Mouse (Mus musculus) inflammation-experienced regulatory T-cells (primary cell): ENCODE measurements around the gene Usp37. TPM values are rescaled to one million over a fixed set of nuclear protein-coding genes. Genes with fewer than 3 reads are reported as not detected.

Experiments
- polyA plus RNA-seq, 2 experiments: library from polyadenylated mRNA; unstranded; fragments of 100-300 nt; shearing (Covaris generic); gene quantifications; one replicate each; pipeline ENCODE4 v1.2.1; 2017

The Usp37 gene
- 10 to 100 TPM; 12.9 to 13.4 TPM for polyA plus RNA-seq

DNA sequence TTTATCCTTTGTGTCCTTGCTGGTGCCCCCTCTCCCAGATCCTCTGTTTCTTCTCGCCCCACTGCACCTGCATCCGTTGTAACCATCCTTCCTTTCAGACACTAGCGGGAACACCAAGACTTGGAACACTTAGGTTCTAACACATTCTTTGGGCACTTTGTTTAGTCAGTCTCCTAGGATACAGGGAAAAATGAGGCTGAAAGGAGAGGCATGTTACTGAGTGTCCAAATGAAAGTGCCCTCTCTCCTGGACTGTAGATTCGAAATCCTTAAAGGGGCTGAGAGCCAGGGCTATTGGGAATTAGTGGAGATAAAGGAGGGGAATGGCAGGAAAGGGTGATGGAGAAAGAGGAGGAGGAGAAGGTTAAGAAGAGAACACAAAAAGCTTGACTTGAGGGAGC, at the start of gene Usp37:
Gene Usp37, minus strand, starts transcription at position 101 of the 400 bp plus-strand sequence.

GRCm38 (mm10) chr1:74587773-74588445, 43.8 kb upstream of the Usp37 start, which contains the start of the genes Zfp142 and Bcs1l:
Gene Zfp142, minus strand, starts transcription at chr1:74588246.
Gene Bcs1l, plus strand, starts transcription at chr1:74588289.

GRCm38 (mm10) chr1:74542451-74542961, 1.6 kb downstream of the Usp37 start, which contains the start of gene Plcd4:
Gene Plcd4, plus strand, starts transcription at chr1:74542888.

GRCm38 (mm10) chr1:74505721-74506464, 38.2 kb downstream of the Usp37 start, which contains the start of gene Cnot9:
Gene Cnot9, plus strand, starts transcription at chr1:74506058.

GRCm38 (mm10) chr1:74408589-74409504, 135.2 kb downstream of the Usp37 start, which contains the start of gene Vil1:
Gene Vil1, plus strand, starts transcription at chr1:74409376.

DNA sequence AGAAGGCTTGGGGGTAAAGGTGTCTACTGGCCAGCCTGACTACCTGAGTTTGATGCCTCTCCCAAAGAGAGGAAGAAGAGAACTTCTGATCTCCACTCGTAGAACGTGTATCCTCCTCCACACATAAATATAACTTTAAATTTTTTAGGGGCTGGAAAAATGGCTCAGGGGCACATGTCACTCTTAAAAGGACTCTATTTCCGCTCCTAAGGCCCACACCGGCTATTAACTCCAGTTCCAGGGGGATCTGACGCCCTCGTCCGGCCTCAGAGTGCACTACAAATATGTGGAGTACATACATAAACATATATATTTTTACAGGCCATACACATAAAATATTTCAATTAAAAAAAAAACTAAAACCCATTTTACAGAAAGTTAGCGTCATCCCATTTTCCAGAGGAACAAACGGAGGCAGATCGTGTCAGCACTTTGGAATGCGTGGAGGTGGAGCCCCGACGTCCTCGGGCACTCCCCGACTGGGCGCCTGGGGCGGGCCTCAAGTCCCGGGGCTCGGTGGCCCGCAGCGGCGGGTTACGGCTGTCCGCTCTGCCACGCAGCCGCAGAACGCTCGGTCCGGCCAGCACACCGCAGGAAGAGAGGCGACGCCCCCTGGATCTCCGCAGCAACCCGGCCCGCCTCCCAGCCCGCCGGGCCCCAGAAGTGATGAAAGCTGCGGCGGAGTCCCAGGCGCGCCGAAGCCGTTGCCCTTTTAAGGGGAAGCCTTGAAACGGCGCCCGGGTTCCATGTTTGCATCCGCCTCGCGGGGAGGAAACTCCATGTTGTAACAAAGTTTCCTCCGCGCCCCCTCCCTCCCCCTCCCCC, 152.9 kb downstream of the Usp37 start, which contains the start of gene Ctdsp1:
Gene Ctdsp1, plus strand, starts transcription at position 586 of the 825 bp plus-strand sequence.

Other genes with a start within 250 kb of the Usp37 start
- gene Tmbim1, start 238.7 kb downstream of the Usp37 start, polyA plus RNA-seq, result 10 to 100 TPM; 23.9 to 31.8 TPM
- not detected for gene Catip, start 182.2 kb downstream of the Usp37 start, polyA plus RNA-seq
- gene Slc11a1, start 169.1 kb downstream of the Usp37 start, polyA plus RNA-seq, result 1 to 10 TPM; 1.0 to 6.0 TPM
- gene Ctdsp1, start 152.8 kb downstream of the Usp37 start, polyA plus RNA-seq, result 1 to 10 TPM; 4.8 to 6.9 TPM
- gene Vil1, start 134.9 kb downstream of the Usp37 start, polyA plus RNA-seq, result under 1 TPM; 0.22 to 0.38 TPM
- 10 to 100 TPM; 26.8 to 34.2 TPM for gene Cnot9, start 38.2 kb downstream of the Usp37 start, polyA plus RNA-seq
- gene Plcd4, start 1.4 kb downstream of the Usp37 start, polyA plus RNA-seq, result 1 to 10 TPM; 1.1 to 2.2 TPM
- 10 to 100 TPM; 17.6 to 24.1 TPM for gene Zfp142, start 44.0 kb upstream of the Usp37 start, polyA plus RNA-seq
- 10 to 100 TPM; 10.2 to 12.2 TPM for gene Bcs1l, start 44.0 kb upstream of the Usp37 start, polyA plus RNA-seq
- gene Rnf25, start 57.1 kb upstream of the Usp37 start, polyA plus RNA-seq, result 10 to 100 TPM; 28.7 to 30.4 TPM
- gene Stk36, start 57.2 kb upstream of the Usp37 start, polyA plus RNA-seq, result 1 to 10 TPM in 1 of 2 experiments, under 1 TPM in 1; 0.18 to 1.0 TPM
- 10 to 100 TPM; 22.4 to 30.3 TPM for gene Ttll4, start 117.5 kb upstream of the Usp37 start, polyA plus RNA-seq
- under 1 TPM in 1 of 2 experiments, not detected in 1; 0.64 TPM for gene Cyp27a1, start 169.3 kb upstream of the Usp37 start, polyA plus RNA-seq
- gene Prkag3, start 204.9 kb upstream of the Usp37 start, polyA plus RNA-seq, result not detected
- under 1 TPM in 1 of 2 experiments, not detected in 1; 0.42 TPM for gene Wnt6, start 227.6 kb upstream of the Usp37 start, polyA plus RNA-seq
- 1 to 10 TPM; 1.8 to 3.5 TPM for gene Wnt10a, start 247.2 kb upstream of the Usp37 start, polyA plus RNA-seq